Mouse (Mus musculus): Measurements from ENCODE around the gene Slc6a9. TPM values are rescaled to one million over a fixed set of nuclear protein-coding genes. Genes with fewer than 3 reads are reported as not detected.

The Slc6a9 gene
- polyA plus RNA-seq, 1 experiment from 2014 or later, result 10.3 TPM

DNA sequence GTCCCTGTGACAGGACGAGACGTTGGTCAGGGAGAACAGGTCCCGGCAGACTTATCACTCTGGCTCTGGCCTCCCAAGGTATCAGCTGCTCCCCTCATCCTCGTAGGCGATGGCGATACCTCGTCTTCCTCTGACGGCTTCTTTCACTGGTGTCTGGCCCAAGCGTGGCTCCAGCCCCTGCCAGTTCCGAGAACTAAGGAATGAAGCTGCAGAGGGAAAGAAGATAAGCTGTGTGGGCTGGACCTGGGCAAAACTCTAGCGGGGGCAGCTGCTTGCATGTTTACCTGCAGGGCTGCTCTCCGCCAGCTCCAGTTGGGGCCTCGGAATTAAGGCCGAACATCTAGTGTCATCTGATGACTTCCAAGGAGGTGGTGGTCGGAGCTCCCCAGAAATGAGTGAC lies 55.2 kb downstream of the Slc6a9 start:
- 80% methylated on average over 15 of the region's 15 CpGs for WGBS
- no peak for ATAC-seq (ENCODE audit: insufficient number of reproducible peaks, low FRiP score)
- no peak overlapping the region for H3K27ac ChIP-seq (ENCODE audit: poor library complexity, severe bottlenecking)
- no peak overlapping the region for H3K9ac ChIP-seq
- H3K36me3 ChIP-seq, result peaks cover 35% of the 10 kb centered on the region
- H3K9me3 ChIP-seq (replicated peaks), result no peaks in the 10 kb centered on the region
- no peaks in the 10 kb centered on the region for H3K27me3 ChIP-seq (replicated peaks)
- H3K4me1 ChIP-seq (replicated peaks), result peaks cover 17% of the 10 kb centered on the region
- H3K4me2 ChIP-seq, result no peak overlapping the region
- no peak overlapping the region for H3K4me3 ChIP-seq

DNA sequence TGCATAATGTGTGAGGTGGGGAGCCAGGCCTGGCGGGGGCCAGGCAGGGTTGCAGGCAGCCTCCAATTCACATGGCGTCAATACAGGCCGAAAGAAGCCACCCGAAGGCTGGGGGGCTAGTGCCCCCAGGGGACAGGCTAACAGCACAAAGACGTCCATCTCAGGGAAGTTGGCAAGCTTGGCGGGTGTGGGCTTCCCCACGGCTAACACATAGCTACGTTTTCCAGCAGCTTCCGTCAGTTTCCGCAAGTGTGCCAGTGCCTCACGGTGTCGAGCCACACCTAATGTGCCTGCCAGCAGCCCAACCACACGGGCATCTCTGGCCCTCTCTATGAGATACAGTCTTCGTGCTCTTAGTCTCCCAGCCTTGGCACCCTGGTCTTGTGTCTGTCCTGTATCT lies 55.7 kb downstream of the Slc6a9 start:
- H3K27me3 ChIP-seq (replicated peaks), result no peaks in the 10 kb centered on the region
- peaks cover 17% of the 10 kb centered on the region for H3K4me1 ChIP-seq (replicated peaks)
- no peak overlapping the region for H3K9ac ChIP-seq
- H3K36me3 ChIP-seq, result peaks cover 35% of the 10 kb centered on the region
- WGBS, result 90% methylated on average over 14 of the region's 14 CpGs
- ATAC-seq (ENCODE audit: insufficient number of reproducible peaks, low FRiP score), result no peak
- H3K4me3 ChIP-seq, result no peak overlapping the region
- no peak overlapping the region for H3K4me2 ChIP-seq
- no peaks in the 10 kb centered on the region for H3K9me3 ChIP-seq (replicated peaks)
- H3K27ac ChIP-seq (ENCODE audit: poor library complexity, severe bottlenecking), result no peak overlapping the region

DNA sequence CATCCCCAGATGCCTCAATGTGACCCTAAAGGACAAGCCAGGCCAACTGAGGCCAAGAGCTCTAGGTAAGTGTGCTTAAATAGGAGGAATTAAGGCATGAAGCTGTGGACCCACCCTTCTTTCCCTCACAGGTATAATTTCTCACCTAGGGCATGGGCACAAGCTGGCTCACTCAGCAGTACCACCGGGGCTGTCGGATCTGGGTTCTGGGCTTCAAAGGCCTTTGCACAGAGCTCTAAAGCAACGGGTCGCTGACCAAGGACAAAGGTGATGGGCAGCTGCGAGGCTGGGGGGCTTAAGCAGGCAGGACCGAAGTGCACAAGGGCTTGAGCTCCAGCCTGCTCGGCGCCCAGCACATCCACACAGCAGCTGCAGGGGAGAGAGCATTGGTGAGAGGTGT lies 56.4 kb downstream of the Slc6a9 start:
- H3K4me2 ChIP-seq, result peak overlapping the region; percentile 96
- H3K9me3 ChIP-seq (replicated peaks), result no peaks in the 10 kb centered on the region
- peaks cover 17% of the 10 kb centered on the region for H3K4me1 ChIP-seq (replicated peaks)
- H3K4me3 ChIP-seq, result peak overlapping the region; percentile 81
- H3K27me3 ChIP-seq (replicated peaks), result no peaks in the 10 kb centered on the region
- peaks cover 35% of the 10 kb centered on the region for H3K36me3 ChIP-seq
- peak overlapping the region; percentile 64; the same call in 1 of the 2 replicates for H3K9ac ChIP-seq
- no peak for ATAC-seq (ENCODE audit: insufficient number of reproducible peaks, low FRiP score)
- no peak overlapping the region for H3K27ac ChIP-seq (ENCODE audit: poor library complexity, severe bottlenecking)
- WGBS, result 84% methylated on average over 8 of the region's 8 CpGs

DNA sequence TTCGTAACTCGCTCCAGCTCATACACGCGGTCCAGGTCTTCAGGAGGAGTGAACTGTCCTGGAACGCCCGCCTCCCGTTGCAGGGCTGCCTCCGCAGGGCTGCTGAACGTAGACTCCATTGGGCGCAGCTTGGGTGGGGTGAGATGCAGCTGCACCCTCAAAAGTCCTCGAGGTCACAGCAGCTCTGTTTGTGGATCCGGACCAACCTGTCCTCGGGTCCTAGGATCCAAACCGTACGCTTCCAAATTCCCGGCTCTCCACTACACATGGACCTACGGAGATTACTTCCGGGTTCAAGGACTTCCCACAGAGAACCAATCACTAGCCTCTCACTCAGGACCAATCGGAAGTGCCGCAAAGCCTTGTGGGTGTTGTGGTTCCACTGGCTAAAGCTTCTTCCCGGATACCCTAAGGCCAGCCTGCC lies 57.4 kb downstream of the Slc6a9 start, which contains the start of gene Dph2:
Gene Dph2, minus strand, starts transcription at position 295 of the 424 bp plus-strand sequence.
- H3K4me1 ChIP-seq (replicated peaks), result peaks cover 10% of the 10 kb centered on the region
- H3K9me3 ChIP-seq (replicated peaks), result no peaks in the 10 kb centered on the region
- H3K4me2 ChIP-seq, result peak within 1 kb of the TSS; percentile 96
- H3K9ac ChIP-seq, result peak within 1 kb of the TSS; percentile 64
- peak within 1 kb of the TSS; percentile 81 for H3K4me3 ChIP-seq
- no peak within 1 kb of the TSS for H3K27ac ChIP-seq (ENCODE audit: poor library complexity, severe bottlenecking)
- peak; percentile 86 for ATAC-seq (ENCODE audit: insufficient number of reproducible peaks, low FRiP score)
- H3K27me3 ChIP-seq (replicated peaks), result no peaks in the 10 kb centered on the region
- 0% methylated on average over 21 of the region's 21 CpGs for WGBS
- H3K36me3 ChIP-seq, result peaks cover 42% of the 10 kb centered on the region

DNA sequence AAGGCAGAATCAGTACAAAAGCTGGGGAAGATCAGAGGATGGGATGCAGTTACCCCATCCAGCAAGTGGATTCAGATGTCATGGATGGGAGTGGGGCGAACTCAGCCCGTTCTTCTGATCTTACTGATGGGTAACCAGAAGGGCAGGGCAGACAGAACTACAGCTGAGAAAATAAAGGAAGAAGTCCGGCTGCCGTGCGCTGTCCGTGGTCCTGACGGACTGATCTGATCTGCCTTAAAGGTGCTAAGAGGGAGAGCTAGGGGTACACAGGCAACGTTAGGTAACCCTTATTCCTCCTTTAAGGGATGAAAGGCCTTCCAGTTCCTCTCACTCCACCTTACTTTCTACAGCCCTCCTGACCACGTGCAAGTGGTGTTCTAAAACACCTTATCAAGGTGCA lies 59.1 kb downstream of the Slc6a9 start:
- H3K27me3 ChIP-seq (replicated peaks), result no peaks in the 10 kb centered on the region
- H3K4me1 ChIP-seq (replicated peaks), result peaks cover 8% of the 10 kb centered on the region
- 21% methylated on average over 9 of the region's 9 CpGs for WGBS
- H3K4me3 ChIP-seq, result no peak overlapping the region
- no peaks in the 10 kb centered on the region for H3K9me3 ChIP-seq (replicated peaks)
- no peak for ATAC-seq (ENCODE audit: insufficient number of reproducible peaks, low FRiP score)
- H3K27ac ChIP-seq (ENCODE audit: poor library complexity, severe bottlenecking), result no peak overlapping the region
- peaks cover 56% of the 10 kb centered on the region for H3K36me3 ChIP-seq
- no peak overlapping the region for H3K9ac ChIP-seq
- no peak overlapping the region for H3K4me2 ChIP-seq

DNA sequence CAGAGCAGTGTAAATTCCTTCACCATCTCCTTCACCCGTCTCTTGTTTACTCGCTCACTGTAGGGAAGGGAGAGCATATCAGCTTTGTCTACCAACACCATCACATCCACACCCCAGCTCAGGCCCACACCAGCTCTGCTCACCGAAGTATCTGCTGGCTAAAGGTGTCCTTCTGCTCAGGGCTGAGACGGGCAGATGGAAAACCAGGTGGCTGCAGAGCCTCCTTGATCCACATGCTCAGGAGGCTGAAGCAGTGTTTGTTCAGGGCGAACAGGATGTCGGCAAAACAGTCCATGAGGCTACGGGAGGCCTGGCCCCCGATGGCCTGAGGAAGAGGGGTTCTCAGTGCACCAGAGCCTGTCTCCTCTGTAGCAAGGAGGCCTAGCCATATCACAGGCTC lies 60.3 kb downstream of the Slc6a9 start:
- Histone ChIP-seq H3K27me3 (replicated peaks) (no peaks in the 10 kb centered on the region), H3K27ac (ENCODE audit: poor library complexity, severe bottlenecking) (no peak overlapping the region), H3K9me3 (replicated peaks) (no peaks in the 10 kb centered on the region), H3K4me2 (no peak overlapping the region), H3K36me3 (peaks cover 61% of the 10 kb centered on the region), H3K9ac (no peak overlapping the region), H3K4me1 (replicated peaks) (peaks cover 8% of the 10 kb centered on the region), H3K4me3 (no peak overlapping the region)
- no peak for ATAC-seq (ENCODE audit: insufficient number of reproducible peaks, low FRiP score)
- WGBS, result 81% methylated on average over 8 of the region's 8 CpGs

DNA sequence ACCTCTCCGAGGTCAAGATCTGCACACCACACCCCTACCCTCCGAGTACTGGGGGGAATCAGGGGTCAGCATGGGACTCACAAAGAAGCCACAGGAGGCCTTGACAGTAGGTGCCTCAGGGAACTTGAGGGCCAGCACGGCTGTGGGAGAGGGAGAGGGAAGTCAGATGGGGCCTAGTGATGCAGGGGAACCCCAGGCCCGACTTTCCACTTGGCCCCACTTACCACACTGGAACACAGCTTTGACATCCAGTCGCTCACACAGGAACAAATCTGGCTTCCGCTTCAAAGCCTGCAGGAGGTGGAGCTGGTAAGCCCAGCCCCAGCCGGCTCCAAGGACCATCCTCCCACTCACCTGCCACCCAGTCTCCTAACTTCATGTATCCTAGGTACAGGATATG lies 61.0 kb downstream of the Slc6a9 start:
- Histone ChIP-seq H3K4me1 (replicated peaks) (peaks cover 8% of the 10 kb centered on the region), H3K4me2 (no peak overlapping the region), H3K4me3 (no peak overlapping the region), H3K36me3 (peaks cover 64% of the 10 kb centered on the region), H3K9ac (no peak overlapping the region), H3K9me3 (replicated peaks) (no peaks in the 10 kb centered on the region), H3K27me3 (replicated peaks) (no peaks in the 10 kb centered on the region), H3K27ac (ENCODE audit: poor library complexity, severe bottlenecking) (no peak overlapping the region)
- no peak for ATAC-seq (ENCODE audit: insufficient number of reproducible peaks, low FRiP score)
- 80% methylated on average over 7 of the region's 7 CpGs for WGBS

DNA sequence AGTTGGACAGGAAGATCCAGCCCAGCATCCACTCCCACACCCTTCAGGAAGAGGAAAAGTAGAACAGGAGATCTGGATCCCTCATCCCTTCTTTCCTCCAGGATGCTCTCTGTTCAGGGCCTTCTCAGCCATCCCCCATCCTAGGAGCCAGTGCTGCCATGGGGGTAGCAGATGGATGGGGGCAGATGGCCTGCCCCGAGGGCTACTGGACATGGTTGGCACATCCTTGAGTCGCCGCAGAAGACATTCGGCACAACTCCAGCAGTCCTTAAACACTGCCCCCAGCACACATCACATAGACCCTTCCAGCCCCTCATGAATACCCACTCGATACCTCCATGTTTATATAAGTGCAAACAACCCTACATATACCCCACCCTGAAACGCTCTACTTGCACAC lies 61.7 kb downstream of the Slc6a9 start:
- H3K27me3 ChIP-seq (replicated peaks), result no peaks in the 10 kb centered on the region
- H3K4me3 ChIP-seq, result no peak overlapping the region
- no peak overlapping the region for H3K27ac ChIP-seq (ENCODE audit: poor library complexity, severe bottlenecking)
- peaks cover 4% of the 10 kb centered on the region for H3K4me1 ChIP-seq (replicated peaks)
- H3K9me3 ChIP-seq (replicated peaks), result no peaks in the 10 kb centered on the region
- peaks cover 71% of the 10 kb centered on the region for H3K36me3 ChIP-seq
- WGBS, result 88% methylated on average over 6 of the region's 6 CpGs
- ATAC-seq (ENCODE audit: insufficient number of reproducible peaks, low FRiP score), result no peak
- no peak overlapping the region for H3K4me2 ChIP-seq
- no peak overlapping the region for H3K9ac ChIP-seq

DNA sequence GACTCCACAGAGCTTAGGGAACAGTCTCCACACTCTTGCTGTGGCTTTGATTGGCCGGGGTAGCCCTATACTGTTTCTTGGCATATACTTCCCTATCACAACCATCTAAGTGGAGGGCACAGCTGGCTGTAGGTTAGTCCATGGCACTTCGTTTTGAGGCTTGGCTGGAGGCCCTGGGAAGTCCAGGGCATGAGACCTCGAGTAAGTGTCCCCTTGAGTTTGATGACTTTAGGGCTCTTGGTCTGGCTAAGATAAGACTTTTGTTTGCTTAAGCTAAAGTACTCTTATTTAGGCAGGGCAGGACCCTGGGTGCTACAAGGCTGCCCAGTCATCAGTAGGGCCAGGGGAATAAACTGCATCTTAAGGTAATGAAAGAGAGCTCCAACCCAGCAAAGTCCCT lies 63.8 kb downstream of the Slc6a9 start:
- WGBS, result 74% methylated on average over 3 of the region's 3 CpGs
- no peak overlapping the region for H3K4me2 ChIP-seq

DNA sequence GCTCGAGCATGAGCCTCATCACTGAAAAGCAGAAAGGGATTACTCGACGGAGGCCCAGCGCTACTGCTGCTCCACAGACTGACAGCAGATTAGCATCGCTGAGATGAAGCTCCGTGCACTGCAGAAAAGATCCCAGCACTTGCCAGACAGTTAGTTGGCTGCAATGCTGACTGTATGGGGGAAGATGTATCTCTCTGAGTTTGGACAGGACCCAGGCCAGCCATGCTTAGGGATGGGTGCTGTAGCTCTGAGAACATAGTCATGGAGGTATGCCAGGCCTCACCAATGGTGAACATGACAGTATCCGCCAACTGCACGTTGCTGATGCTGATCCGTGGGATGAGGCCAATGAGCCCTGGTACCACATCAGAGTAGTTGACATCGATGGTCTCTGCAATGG lies 69.8 kb downstream of the Slc6a9 start:
- WGBS, result 92% methylated on average over 10 of the region's 10 CpGs
- no peak overlapping the region for H3K27ac ChIP-seq (ENCODE audit: poor library complexity, severe bottlenecking)
- peaks cover 81% of the 10 kb centered on the region for H3K36me3 ChIP-seq
- no peaks in the 10 kb centered on the region for H3K9me3 ChIP-seq (replicated peaks)
- H3K4me2 ChIP-seq, result no peak overlapping the region
- ATAC-seq (ENCODE audit: insufficient number of reproducible peaks, low FRiP score), result no peak
- peaks cover 8% of the 10 kb centered on the region for H3K4me1 ChIP-seq (replicated peaks)
- H3K9ac ChIP-seq, result no peak overlapping the region
- no peak overlapping the region for H3K4me3 ChIP-seq
- no peaks in the 10 kb centered on the region for H3K27me3 ChIP-seq (replicated peaks)

More for the DNA sequence above, 63.8 kb downstream of the Slc6a9 start:
- no peaks in the 10 kb centered on the region for H3K9me3 ChIP-seq (replicated peaks)
- H3K9ac ChIP-seq, result no peak overlapping the region
- H3K36me3 ChIP-seq, result peaks cover 92% of the 10 kb centered on the region
- no peak overlapping the region for H3K4me3 ChIP-seq
- no peak overlapping the region for H3K27ac ChIP-seq (ENCODE audit: poor library complexity, severe bottlenecking)
- H3K4me1 ChIP-seq (replicated peaks), result no peaks in the 10 kb centered on the region
- no peaks in the 10 kb centered on the region for H3K27me3 ChIP-seq (replicated peaks)
- no peak for ATAC-seq (ENCODE audit: insufficient number of reproducible peaks, low FRiP score)

DNA sequence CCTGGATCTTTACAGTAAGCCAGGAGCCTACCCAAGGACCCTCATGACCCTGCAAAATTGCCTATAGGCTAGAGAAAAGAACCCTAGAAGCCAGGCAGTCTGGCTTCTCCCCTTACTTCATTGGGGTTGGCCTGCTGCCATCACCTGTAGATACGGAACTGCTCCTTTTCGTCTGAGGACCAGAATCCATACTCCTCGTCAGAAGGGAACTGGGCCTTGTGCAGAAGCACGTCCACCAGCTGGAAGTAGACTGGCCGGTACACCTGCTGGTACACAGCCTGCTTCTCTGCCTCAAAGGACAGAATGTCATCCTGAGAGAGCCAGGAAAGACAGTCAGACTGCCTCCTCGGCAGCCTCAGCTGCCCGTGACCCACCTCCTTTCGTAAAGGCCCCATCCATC lies 70.5 kb downstream of the Slc6a9 start:
- H3K36me3 ChIP-seq, result peaks cover 80% of the 10 kb centered on the region
- WGBS, result 88% methylated on average over 8 of the region's 8 CpGs
- no peak for ATAC-seq (ENCODE audit: insufficient number of reproducible peaks, low FRiP score)

DNA sequence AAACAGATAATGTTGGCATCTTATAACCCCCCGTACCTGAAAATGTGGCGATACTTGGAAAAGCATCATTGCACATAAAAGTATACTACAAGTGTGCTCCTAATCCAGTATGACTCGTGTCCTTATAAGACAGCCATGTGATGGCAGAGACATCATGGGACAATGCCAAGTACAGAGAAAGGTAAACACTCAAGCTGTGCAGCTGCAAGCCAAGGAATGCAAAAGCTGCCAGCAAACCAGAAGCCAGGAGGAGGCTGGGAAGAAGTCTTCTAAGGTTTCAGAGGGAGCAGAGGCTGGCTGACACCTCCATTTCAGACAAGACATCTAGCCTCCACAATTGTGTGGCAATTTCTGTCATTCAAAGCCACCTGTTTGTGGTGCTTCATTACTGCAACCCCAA lies 71.9 kb downstream of the Slc6a9 start:
- no peaks in the 10 kb centered on the region for H3K27me3 ChIP-seq (replicated peaks)
- H3K9ac ChIP-seq, result no peak overlapping the region
- no peak overlapping the region for H3K4me2 ChIP-seq
- H3K27ac ChIP-seq (ENCODE audit: poor library complexity, severe bottlenecking), result no peak overlapping the region
- no peak overlapping the region for H3K4me3 ChIP-seq
- H3K9me3 ChIP-seq (replicated peaks), result no peaks in the 10 kb centered on the region
- ATAC-seq (ENCODE audit: insufficient number of reproducible peaks, low FRiP score), result no peak
- WGBS, result 85% methylated on average over 3 of the region's 3 CpGs
- peaks cover 14% of the 10 kb centered on the region for H3K4me1 ChIP-seq (replicated peaks)
- peaks cover 78% of the 10 kb centered on the region for H3K36me3 ChIP-seq

More for the DNA sequence above, 70.5 kb downstream of the Slc6a9 start:
- Histone ChIP-seq H3K27ac (ENCODE audit: poor library complexity, severe bottlenecking) (no peak overlapping the region), H3K4me2 (no peak overlapping the region), H3K4me3 (no peak overlapping the region), H3K27me3 (replicated peaks) (no peaks in the 10 kb centered on the region), H3K4me1 (replicated peaks) (peaks cover 12% of the 10 kb centered on the region), H3K9me3 (replicated peaks) (no peaks in the 10 kb centered on the region), H3K9ac (no peak overlapping the region)

Data from heart, embryonic 12.5 days (tissue).